Mouse (Mus musculus): ENCODE results near the gene Gtf2f1.

Gtf2f1 gene

DNA sequence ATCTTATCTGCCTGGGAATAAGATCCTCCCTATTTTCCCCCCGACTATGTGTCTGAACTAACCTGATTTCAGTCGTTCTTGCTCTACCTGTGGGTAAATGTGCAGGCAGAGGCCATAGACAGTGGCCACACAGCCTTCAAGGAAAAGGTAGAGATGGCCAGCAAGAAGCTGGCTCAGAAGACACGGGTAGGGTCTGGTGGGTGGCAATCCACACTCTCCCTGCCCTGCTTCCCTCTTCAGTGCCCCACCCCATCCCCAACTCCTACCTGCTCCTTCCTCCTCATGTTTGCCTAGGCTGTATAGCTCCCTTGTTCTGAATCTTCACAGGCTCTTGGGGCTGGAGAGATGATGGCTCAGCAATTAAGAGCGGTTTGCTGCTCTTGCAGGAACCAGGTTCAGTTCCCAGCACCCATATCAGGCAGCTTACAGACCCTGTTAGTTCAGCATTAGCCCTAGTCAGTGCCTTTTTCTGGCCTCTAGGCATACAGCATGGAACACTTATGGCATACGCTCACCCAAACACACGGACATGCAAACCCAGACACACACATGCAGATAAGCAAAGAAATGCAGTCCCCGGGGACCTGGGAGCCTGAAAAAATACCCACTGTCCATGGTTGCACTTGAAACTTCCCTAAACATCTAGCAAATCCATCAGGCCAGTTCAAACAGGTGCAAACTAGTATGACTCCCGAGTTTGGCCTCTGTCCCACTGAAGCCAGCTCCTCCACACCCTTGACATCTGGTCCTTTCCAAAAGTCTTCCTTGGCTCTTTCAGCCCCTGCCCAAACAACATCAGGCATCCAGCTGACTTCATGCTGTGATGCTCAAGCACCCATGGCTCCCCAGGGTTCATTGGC, 34.3 kb downstream of the Gtf2f1 start:
- no peak for ATAC-seq (ENCODE audit: insufficient number of reproducible peaks, low FRiP score, low TSS enrichment)

DNA sequence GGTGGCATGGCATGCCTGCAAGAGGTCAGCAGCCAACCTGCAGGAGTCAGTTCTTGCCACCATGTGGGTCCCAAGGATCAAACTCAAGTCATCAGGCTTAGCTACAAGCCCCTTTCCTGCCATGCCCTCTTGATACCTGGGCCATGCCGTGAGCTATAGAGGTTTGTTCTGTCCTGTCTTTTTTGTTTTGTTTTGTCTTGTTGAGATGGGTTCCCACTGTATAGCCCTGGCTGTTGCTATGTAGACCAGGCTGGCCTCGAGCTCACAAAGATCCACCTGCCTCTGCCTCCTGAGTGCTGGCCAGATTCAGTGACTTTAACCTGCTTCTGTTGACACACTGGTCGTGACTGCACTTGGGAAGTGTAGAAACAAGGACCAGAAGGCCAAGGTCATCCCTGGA, 35.7 kb downstream of the Gtf2f1 start:
- no peak for ATAC-seq (ENCODE audit: insufficient number of reproducible peaks, low FRiP score, low TSS enrichment)

DNA sequence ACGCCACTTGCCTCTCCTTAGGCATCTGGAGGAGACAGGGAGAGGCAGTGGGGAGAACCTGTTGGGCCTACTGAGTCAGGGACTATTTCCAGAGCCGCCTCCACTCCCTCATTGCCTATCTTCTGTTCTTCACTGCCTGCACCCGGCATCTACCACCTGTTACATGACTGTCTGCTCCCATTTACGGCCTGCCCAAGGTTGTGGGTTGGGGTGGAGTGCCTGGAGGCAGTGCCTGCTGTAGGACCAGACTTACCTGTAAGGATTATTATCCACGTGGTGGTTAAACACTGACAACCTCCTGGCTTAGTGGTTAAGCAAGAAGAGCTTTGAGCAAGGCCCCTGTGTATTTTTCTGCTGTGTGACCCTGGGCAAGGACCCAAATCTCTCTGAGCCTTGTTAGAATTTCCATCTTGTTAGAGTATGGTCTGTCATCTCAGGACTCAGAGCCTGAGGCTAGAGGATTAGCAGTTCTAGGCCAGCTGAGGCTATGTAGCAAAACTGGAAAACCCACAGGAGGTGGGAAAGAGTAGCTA, 36.3 kb downstream of the Gtf2f1 start:
- ATAC-seq (ENCODE audit: insufficient number of reproducible peaks, low FRiP score, low TSS enrichment): no peak

DNA sequence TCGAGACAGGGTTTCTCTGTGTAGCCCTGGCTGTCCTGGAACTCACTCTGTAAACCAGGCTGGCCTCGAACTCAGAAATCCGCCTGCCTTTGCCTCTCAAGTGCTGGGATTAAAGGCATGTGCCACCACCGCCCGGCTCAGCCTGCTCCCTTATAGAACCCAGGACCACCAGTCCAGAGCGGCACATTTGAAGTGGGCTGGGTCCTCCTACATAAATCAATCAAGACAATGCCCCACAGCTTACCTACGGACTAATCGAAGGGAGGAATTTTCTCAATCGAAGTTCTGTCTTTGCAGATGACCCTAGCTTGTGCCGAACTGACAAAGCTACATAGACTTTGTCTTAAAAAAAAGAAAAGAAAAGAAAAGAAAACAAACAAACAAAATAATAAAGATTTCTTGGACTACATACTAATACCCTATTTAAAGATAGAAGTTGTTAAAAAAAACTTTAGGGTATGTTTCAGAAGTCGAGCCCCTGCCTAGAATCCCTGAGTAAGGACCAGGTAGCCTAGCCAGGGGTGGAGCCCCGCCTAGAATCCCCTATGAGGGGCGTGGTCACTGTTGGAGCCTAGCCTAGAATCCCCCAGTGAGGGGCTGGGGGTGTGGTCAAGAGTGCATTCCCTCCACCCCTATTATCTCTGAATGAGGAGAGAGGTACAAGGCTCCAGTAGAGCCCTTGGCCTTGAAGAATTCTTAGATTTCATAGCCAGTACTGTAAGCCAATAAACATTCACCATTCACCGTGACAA, 37.0 kb downstream of the Gtf2f1 start:
- no peak for ATAC-seq (ENCODE audit: insufficient number of reproducible peaks, low FRiP score, low TSS enrichment)

DNA sequence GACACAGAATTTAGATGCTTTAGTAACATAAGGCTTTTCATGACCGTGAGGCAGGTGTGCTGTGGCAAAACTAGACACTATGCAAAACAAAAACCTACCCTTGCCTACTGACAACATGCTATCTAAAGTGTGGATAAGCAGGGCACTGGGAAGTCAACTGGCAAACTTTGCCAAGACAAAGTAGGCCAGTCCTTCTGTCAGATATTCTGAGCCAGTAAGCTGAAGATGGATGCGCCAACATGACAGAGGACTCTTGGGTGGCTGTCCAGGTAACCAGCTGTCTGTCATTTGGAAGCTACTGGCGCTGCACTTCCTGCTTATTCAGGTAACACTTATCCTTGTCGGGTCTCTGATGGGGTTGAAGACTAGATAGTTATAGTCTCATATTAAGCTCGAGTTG, 41.0 kb downstream of the Gtf2f1 start:
- ATAC-seq (ENCODE audit: insufficient number of reproducible peaks, low FRiP score, low TSS enrichment): no peak

DNA sequence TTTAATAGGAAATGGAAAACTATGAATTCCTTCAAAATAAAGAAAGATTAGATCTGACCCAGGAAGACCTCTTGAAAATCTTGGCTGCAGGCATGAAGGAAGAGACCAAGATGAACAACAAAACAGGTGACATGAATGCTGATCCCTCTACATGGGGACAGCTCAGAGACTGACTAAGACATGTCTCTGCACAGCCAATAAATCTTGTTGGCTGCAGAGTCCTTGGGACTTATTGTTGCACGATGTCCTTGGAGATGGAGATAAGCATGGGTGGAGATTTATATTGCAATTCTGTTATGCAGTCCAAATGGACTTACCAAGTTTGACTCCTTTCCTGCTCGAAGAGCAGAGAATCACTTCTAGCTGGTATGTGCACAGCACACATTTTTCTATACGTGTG, 41.8 kb downstream of the Gtf2f1 start:
- no peak for ATAC-seq (ENCODE audit: insufficient number of reproducible peaks, low FRiP score, low TSS enrichment)

DNA sequence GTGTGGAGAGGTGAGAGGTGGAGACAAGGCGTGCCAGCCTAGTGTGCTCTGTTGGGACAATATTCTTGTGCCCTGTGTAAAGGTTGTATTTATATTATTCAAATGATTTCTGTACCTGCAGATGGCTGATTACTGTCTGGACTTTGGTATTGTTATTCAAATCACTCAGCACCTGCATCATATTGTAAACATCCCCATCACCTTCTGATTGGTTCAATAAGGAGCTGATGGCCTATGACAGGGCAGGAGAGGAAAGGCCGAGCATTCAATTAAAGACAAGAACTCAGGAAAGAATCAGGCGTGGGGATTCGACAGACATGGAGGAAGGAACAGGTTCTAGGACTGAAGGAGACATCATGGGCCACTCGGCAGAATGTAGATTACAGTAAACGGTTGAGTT, 47.4 kb downstream of the Gtf2f1 start:
- no peak for ATAC-seq (ENCODE audit: insufficient number of reproducible peaks, low FRiP score, low TSS enrichment)

DNA sequence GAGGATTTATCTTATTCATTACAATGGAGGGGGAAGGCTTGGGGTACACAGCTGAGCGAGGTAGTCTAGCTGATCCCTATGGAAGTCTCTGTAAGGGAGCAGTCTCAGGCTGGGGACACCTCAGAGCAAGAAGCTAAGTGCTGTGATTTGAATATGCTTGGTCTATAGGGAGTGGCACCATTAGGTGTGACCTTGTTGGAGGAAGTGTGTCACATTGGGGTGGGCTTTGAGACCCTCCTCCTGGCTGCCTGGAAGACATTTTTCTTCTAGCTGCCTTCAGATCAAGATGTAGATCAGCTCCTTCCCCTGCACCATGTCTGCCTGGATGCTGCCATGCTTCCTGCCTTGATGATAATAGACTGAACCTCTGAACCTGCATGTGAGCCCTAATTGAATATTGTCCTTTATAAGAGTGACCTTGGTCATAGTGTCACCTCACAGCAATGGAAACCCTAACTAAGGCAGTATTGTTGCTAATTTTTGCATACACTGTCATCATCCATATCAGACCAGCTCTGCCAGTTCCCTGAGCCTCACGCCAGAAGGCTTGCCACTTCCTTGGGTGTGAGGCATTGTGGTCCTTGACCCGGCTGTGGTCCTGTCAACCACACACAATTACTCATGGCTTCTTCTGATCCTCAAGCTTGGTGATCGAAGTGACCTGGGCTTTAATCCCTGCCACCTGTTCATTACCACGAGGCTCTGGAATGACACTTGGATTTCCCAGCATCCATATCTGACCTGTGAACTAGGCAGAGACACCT, 48.3 kb downstream of the Gtf2f1 start:
- ATAC-seq (ENCODE audit: insufficient number of reproducible peaks, low FRiP score, low TSS enrichment): no peak

DNA sequence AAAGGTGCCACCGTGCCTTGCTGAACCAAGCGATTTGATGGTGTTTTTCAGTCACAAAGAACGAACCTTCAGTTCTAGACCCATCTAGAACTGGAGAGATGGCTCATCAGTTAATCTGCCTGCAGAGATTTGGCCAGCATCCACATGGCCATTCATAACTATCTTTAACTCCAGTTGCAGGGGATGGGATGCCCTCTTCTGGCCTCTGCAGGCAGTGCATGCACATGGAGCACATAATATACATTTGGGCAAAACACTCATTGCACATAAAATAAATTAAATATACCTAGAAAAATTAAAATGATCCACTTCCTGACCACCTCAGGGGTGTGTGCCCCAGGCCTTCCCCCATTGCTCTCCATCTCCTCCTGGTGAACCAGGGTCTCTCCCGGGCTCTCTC, 49.2 kb downstream of the Gtf2f1 start:
- ATAC-seq (ENCODE audit: insufficient number of reproducible peaks, low FRiP score, low TSS enrichment): no peak

DNA sequence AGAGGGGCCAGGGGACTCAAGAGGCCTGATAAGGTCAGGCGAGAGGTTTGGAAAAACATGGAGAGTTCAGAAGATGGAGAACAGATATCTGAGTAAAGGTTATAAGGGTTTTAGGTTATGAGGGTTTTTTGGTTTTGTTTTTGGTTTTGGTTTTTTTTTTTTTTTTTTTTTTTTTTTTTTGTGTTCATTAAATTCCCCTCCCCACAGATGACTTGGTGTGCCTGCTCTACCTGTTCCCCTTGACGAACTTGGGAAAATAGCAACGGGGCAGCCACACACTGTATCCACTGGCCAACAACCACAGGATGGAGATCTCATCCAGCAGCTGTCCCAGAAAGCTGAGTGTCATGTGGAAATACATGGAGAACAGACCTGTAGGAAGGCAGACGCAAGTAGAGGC, 52.4 kb downstream of the Gtf2f1 start:
- no peak for ATAC-seq (ENCODE audit: insufficient number of reproducible peaks, low FRiP score, low TSS enrichment)

DNA sequence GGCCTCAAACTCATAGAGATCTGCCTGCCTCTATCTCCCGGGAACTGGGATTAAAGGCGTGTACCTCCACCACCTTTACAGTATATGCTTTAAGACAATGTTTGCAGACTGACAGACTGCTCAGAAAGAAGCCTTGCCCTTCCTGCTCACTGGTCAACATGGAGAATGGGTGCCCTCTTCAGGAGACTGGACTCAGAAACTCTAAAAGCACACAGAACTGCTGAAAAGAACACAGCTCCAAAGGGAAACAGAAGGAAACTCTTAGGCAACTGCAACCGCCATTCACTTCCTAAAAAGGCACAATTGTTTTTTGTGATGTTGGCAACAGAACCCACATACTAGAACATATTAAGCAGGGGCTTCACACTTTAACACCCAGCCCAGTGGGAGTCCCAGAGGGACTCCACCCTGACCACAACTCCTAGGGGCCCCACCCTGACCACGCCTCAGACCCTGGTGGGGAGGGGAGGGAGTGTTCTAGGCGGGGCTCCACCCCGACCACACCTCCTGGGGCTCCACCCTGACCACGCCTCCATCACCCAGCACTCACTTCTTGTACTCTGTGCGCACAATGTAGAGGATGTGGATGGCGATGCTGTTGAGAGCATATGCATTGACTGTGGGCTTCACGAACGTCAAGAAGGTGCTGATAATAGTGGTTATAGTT, 53.2 kb downstream of the Gtf2f1 start:
- ATAC-seq (ENCODE audit: insufficient number of reproducible peaks, low FRiP score, low TSS enrichment): no peak

DNA sequence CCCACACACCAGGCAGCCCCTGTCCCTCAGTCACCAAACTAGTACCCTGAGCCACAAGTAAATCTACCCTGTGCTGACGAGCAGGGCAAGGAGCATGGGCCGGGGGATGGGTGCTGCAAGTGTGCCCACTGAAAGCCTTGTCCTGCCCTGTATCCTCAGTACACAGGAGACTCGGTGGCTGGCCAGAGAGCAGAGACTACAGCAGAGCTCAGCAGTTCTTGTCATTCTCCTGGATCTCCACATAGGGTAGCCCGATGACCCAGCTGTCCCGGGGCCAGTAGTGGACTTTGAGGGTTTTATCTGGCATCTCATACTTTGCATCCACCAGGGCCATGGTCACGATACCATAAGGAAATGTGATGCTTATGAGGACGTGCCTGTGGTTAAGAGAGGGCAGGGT, 56.2 kb downstream of the Gtf2f1 start:
- ATAC-seq (ENCODE audit: insufficient number of reproducible peaks, low FRiP score, low TSS enrichment): no peak
